8 mouse cellular contexts compared by ENCODE assay signal in genomic region chr2:143870936-143871688, GRCm38 (mm10). TPM values are rescaled to one million over a fixed set of nuclear protein-coding genes. Genes with fewer than 3 reads are reported as not detected.
DNase-seq lines count a peak whose midpoint lies in the region; ATAC-seq and TF ChIP-seq lines count a peak whose summit lies in the region.

No protein-coding gene starts in this region.

- WGBS in embryonic facial prominence, embryonic 14.5 days, result 62% methylated on average over 10 of the region's 10 CpGs
- WGBS in embryonic facial prominence, embryonic 10.5 days, result 67% methylated on average over 10 of the region's 10 CpGs
- WGBS in heart, embryonic 16.5 days, result 12% methylated on average over 10 of the region's 10 CpGs
- 13% methylated on average over 10 of the region's 10 CpGs for WGBS in liver, embryonic 11.5 days

- H3K9ac ChIP-seq in embryonic facial prominence, embryonic 14.5 days (ENCODE audit: low read depth, low read length), result no peak overlapping the region
- peak overlapping the region; percentile 46 for H3K9ac ChIP-seq in heart, embryonic 16.5 days (ENCODE audit: low read length)
- H3K9ac ChIP-seq in liver, embryonic 11.5 days (ENCODE audit: low read depth, low read length), result peak overlapping the region; percentile 20; the same call in 1 of the 2 replicates

- ATAC-seq in embryonic facial prominence, embryonic 14.5 days (ENCODE audit: low read depth), result no peak
- peak; percentile 89 for ATAC-seq in heart, embryonic 16.5 days (replicated peaks; ENCODE audit: extremely low read depth, insufficient read depth, low FRiP score)
- peak; percentile 94 for ATAC-seq in liver, embryonic 11.5 days (replicated peaks; ENCODE audit: low FRiP score)

- no peak overlapping the region for H3K4me3 ChIP-seq in embryonic facial prominence, embryonic 14.5 days (ENCODE audit: low read depth, low read length)
- H3K4me3 ChIP-seq in embryonic facial prominence, embryonic 10.5 days, result no peak overlapping the region
- H3K4me3 ChIP-seq in heart, embryonic 16.5 days (ENCODE audit: low read length), result peak overlapping the region; percentile 4; the same call in 1 of the 2 replicates
- H3K4me3 ChIP-seq in liver, embryonic 11.5 days (ENCODE audit: low read depth, low read length), result no peak overlapping the region
- no peak overlapping the region for H3K4me3 ChIP-seq in left cerebral cortex, adult 2 months

- no peaks in the 10 kb centered on the region for H3K9me3 ChIP-seq in embryonic facial prominence, embryonic 14.5 days (ENCODE audit: control insufficient read depth, low read length)
- H3K9me3 ChIP-seq in embryonic facial prominence, embryonic 10.5 days, result no peaks in the 10 kb centered on the region
- H3K9me3 ChIP-seq in heart, embryonic 16.5 days (replicated peaks; ENCODE audit: control insufficient read depth, low read length), result no peaks in the 10 kb centered on the region
- no peaks in the 10 kb centered on the region for H3K9me3 ChIP-seq in liver, embryonic 11.5 days (ENCODE audit: control insufficient read depth, low read length)

- H3K27ac ChIP-seq in embryonic facial prominence, embryonic 14.5 days (replicated peaks; ENCODE audit: low read depth, low read length), result no peak overlapping the region
- no peak overlapping the region for H3K27ac ChIP-seq in embryonic facial prominence, embryonic 10.5 days (replicated peaks)
- H3K27ac ChIP-seq in heart, embryonic 16.5 days (ENCODE audit: low read length), result peak overlapping the region; percentile 83
- H3K27ac ChIP-seq in liver, embryonic 11.5 days (ENCODE audit: low read depth, low read length), result peak overlapping the region; percentile 79
- H3K27ac ChIP-seq in left cerebral cortex, adult 2 months, result no peak overlapping the region

- intact Hi-C loops in left cerebral cortex, adult 2 months (cut with DNase I), result no loop called here

- H3K27me3 ChIP-seq in embryonic facial prominence, embryonic 14.5 days (replicated peaks; ENCODE audit: control insufficient read depth, insufficient read depth, low read length), result no peaks in the 10 kb centered on the region
- H3K27me3 ChIP-seq in embryonic facial prominence, embryonic 10.5 days (replicated peaks; ENCODE audit: low read depth, poor library complexity, severe bottlenecking), result 0 out of 2 replicates have a peak, but pooled peaks cover under 1% of the 10 kb centered on the region
- no peaks in the 10 kb centered on the region for H3K27me3 ChIP-seq in heart, embryonic 16.5 days (ENCODE audit: control insufficient read depth, insufficient read depth, low read length)
- no peaks in the 10 kb centered on the region for H3K27me3 ChIP-seq in liver, embryonic 11.5 days (replicated peaks; ENCODE audit: control insufficient read depth, insufficient read depth, low read length)

- H3K36me3 ChIP-seq in embryonic facial prominence, embryonic 14.5 days (ENCODE audit: control insufficient read depth, insufficient read depth, low read length), result no peaks in the 10 kb centered on the region
- H3K36me3 ChIP-seq in embryonic facial prominence, embryonic 10.5 days (replicated peaks), result no peaks in the 10 kb centered on the region
- H3K36me3 ChIP-seq in heart, embryonic 16.5 days (ENCODE audit: control insufficient read depth, insufficient read depth), result no peaks in the 10 kb centered on the region
- no peaks in the 10 kb centered on the region for H3K36me3 ChIP-seq in liver, embryonic 11.5 days (ENCODE audit: control insufficient read depth, insufficient read depth, low read length)

- no peak for TF ChIP-seq CTCF in left cerebral cortex, adult 2 months (IDR thresholded peaks at IDR 0.05)

- DNase-seq in embryonic facial prominence, embryonic 14.5 days (ENCODE audit: low spot score), result peak; percentile 24
- DNase-seq in embryonic facial prominence, embryonic 10.5 days (ENCODE audit: low spot score), result no peak
- peak; percentile 24 for DNase-seq in adrenal gland, postnatal 25 days
- no peak for DNase-seq in liver, embryonic 11.5 days (ENCODE audit: low spot score)
- no peak for DNase-seq in left cerebral cortex, adult 2 months (ENCODE audit: extremely low spot score in 1 of 2, low spot score in 2 of 2)
- no peak for DNase-seq in retina, embryonic 14.5 days (ENCODE audit: low spot score)
- DNase-seq in lung, postnatal 4 days, result no peak

- H3K4me1 ChIP-seq in embryonic facial prominence, embryonic 14.5 days (ENCODE audit: control insufficient read depth, insufficient read depth, low read length), result 0 out of 2 replicates have a peak, but pooled peaks cover 4% of the 10 kb centered on the region
- H3K4me1 ChIP-seq in embryonic facial prominence, embryonic 10.5 days, result no peaks in the 10 kb centered on the region
- peaks cover 19% of the 10 kb centered on the region for H3K4me1 ChIP-seq in heart, embryonic 16.5 days (ENCODE audit: control insufficient read depth, insufficient read depth, low read length)
- peaks cover 23% of the 10 kb centered on the region for H3K4me1 ChIP-seq in liver, embryonic 11.5 days (replicated peaks; ENCODE audit: control insufficient read depth, insufficient read depth, low read length)

- no peak overlapping the region for H3K4me2 ChIP-seq in embryonic facial prominence, embryonic 14.5 days (ENCODE audit: low read depth, low read length)
- H3K4me2 ChIP-seq in heart, embryonic 16.5 days (ENCODE audit: low read depth, low read length), result peak overlapping the region; percentile 47
- peak overlapping the region; percentile 31 for H3K4me2 ChIP-seq in liver, embryonic 11.5 days

RNA-seq across cellular contexts. Expression of gene Bfsp1, which starts 8.1 kb away (rescaled TPM):
- polyA plus RNA-seq in embryonic facial prominence, embryonic 14.5 days (2014; fragmentation: Nextera tagmentation; extraction: Ambion mirVana), result 3.0 and 3.8 TPM in 2 replicates
- polyA plus RNA-seq in embryonic facial prominence, embryonic 10.5 days (2016; fragmentation: Nextera tagmentation; extraction: Ambion mirVana), result 0.60 and 1.2 TPM in 2 replicates
- 0.52 and 1.0 TPM in 2 replicates for total RNA-seq in adrenal gland, postnatal 25 days (2021)
- polyA plus RNA-seq in heart, embryonic 16.5 days (2015; fragmentation: Nextera tagmentation; extraction: Ambion mirVana), result 1.1 and 1.4 TPM in 2 replicates
- polyA plus RNA-seq in liver, embryonic 11.5 days (2014; fragmentation: Nextera tagmentation; extraction: Ambion mirVana), result 0.45 and 0.96 TPM in 2 replicates
- 1 to 10 TPM in 1 of 2 experiments, under 1 TPM in 1; 0.88 to 1.1 TPM for total RNA-seq in left cerebral cortex, adult 2 months (2021)

RNA-seq across cellular contexts. Expression of gene Dstn, which starts 44.0 kb away (rescaled TPM):
- polyA plus RNA-seq in embryonic facial prominence, embryonic 14.5 days (2014; fragmentation: Nextera tagmentation; extraction: Ambion mirVana), result 389 and 391 TPM in 2 replicates
- 331 and 339 TPM in 2 replicates for polyA plus RNA-seq in embryonic facial prominence, embryonic 10.5 days (2016; fragmentation: Nextera tagmentation; extraction: Ambion mirVana)
- total RNA-seq in adrenal gland, postnatal 25 days (2021), result 258 and 286 TPM in 2 replicates
- polyA plus RNA-seq in heart, embryonic 16.5 days (2015; fragmentation: Nextera tagmentation; extraction: Ambion mirVana), result 853 and 944 TPM in 2 replicates
- polyA plus RNA-seq in liver, embryonic 11.5 days (2014; fragmentation: Nextera tagmentation; extraction: Ambion mirVana), result 241 and 242 TPM in 2 replicates
- total RNA-seq in left cerebral cortex, adult 2 months (2021), result 100 to 1,000 TPM; 154 to 157 TPM

Comparison
In these comparisons a context has a peak if more than half of its experiments do, and no peak if none do; other contexts are left out.
1. DNase-seq: peak in embryonic facial prominence, embryonic 14.5 days (single experiment) and adrenal gland, postnatal 25 days (single experiment); none in embryonic facial prominence, embryonic 10.5 days (single experiment), liver, embryonic 11.5 days (single experiment), left cerebral cortex, adult 2 months (0 of 2), retina, embryonic 14.5 days (single experiment) and lung, postnatal 4 days (0 of 2).
2. H3K27ac ChIP-seq: peak in heart, embryonic 16.5 days (single experiment) and liver, embryonic 11.5 days (single experiment); none in embryonic facial prominence, embryonic 14.5 days (single experiment), embryonic facial prominence, embryonic 10.5 days (single experiment) and left cerebral cortex, adult 2 months (single experiment).